Comparison of ENCODE assay signal across 9 mouse cellular contexts in genomic region chr2:128240536-128241279, GRCm38 (mm10).
A peak's percentile ranks its signal among the peaks of the same experiment; 100 is the strongest.
DNase-seq lines count a peak whose midpoint lies in the region; ATAC-seq and TF ChIP-seq lines count a peak whose summit lies in the region.
"Had no signal": no experiment of that assay in that cellular context is flagged by ENCODE, and none has a peak within 500 bp of the region (broad histone marks: within the 10 kb centered on the region; RNA-seq: fewer than 3 reads in every experiment).

No protein-coding gene starts in this region.

- peaks cover 19% of the 10 kb centered on the region for H3K4me1 ChIP-seq in midbrain, embryonic 10.5 days
- H3K4me1 ChIP-seq in midbrain, embryonic 15.5 days: peaks cover 4% of the 10 kb centered on the region; the same call in 1 of the 2 replicates
- peaks cover 18% of the 10 kb centered on the region for H3K4me1 ChIP-seq in heart, embryonic 10.5 days
- H3K4me1 ChIP-seq in hindbrain, postnatal 0 days (ENCODE audit: insufficient read depth, low read length): 0 out of 2 replicates have a peak, but pooled peaks cover 3% of the 10 kb centered on the region
- H3K4me1 ChIP-seq: liver, embryonic 15.5 days had no signal

- DNase-seq in midbrain, embryonic 10.5 days (ENCODE audit: low spot score): peak; percentile 21
- DNase-seq in heart, embryonic 10.5 days (ENCODE audit: low spot score): no peak
- peak; percentile 83 to 88 for DNase-seq in lung, adult 18-20 months
- DNase-seq in urinary bladder, postnatal 25 days (ENCODE audit: low spot score): peak; percentile 74
- no peak for DNase-seq in spleen, postnatal 10 days (ENCODE audit: low spot score in 2 of 2)
- no peak for DNase-seq in hindbrain, postnatal 0 days (ENCODE audit: low spot score)

- H3K9me3 ChIP-seq in midbrain, embryonic 10.5 days (replicated peaks): no peaks in the 10 kb centered on the region
- H3K9me3 ChIP-seq in midbrain, embryonic 15.5 days: no peaks in the 10 kb centered on the region
- H3K9me3 ChIP-seq in heart, embryonic 10.5 days: no peaks in the 10 kb centered on the region
- H3K9me3 ChIP-seq in hindbrain, postnatal 0 days (ENCODE audit: low read length): no peaks in the 10 kb centered on the region
- H3K9me3 ChIP-seq: liver, embryonic 15.5 days had no signal

- no peak for ATAC-seq in midbrain, embryonic 15.5 days (replicated peaks)
- ATAC-seq in cerebellum, adult (ENCODE audit: insufficient number of reproducible peaks, low FRiP score, low TSS enrichment): no peak
- no peak for ATAC-seq in hindbrain, postnatal 0 days

- no peaks in the 10 kb centered on the region for H3K27me3 ChIP-seq in midbrain, embryonic 10.5 days (ENCODE audit: low read depth, poor library complexity, severe bottlenecking)
- H3K27me3 ChIP-seq in midbrain, embryonic 15.5 days (replicated peaks): no peaks in the 10 kb centered on the region
- no peaks in the 10 kb centered on the region; the same call in 1 of the 2 replicates for H3K27me3 ChIP-seq in heart, embryonic 10.5 days (ENCODE audit: insufficient read depth, poor library complexity, severe bottlenecking)
- H3K27me3 ChIP-seq in hindbrain, postnatal 0 days (ENCODE audit: insufficient read depth, low read length): no peaks in the 10 kb centered on the region
- H3K27me3 ChIP-seq: liver, embryonic 15.5 days had no signal

- H3K9ac ChIP-seq in midbrain, embryonic 15.5 days: no peak overlapping the region
- H3K9ac ChIP-seq in hindbrain, postnatal 0 days (replicated peaks; ENCODE audit: low read length): no peak overlapping the region
- H3K9ac ChIP-seq: liver, embryonic 15.5 days had no signal

- no peak overlapping the region for H3K4me2 ChIP-seq in midbrain, embryonic 15.5 days
- H3K4me2 ChIP-seq in hindbrain, postnatal 0 days (ENCODE audit: low read depth, low read length): no peak overlapping the region
- H3K4me2 ChIP-seq: liver, embryonic 15.5 days had no signal

- no peak overlapping the region for H3K4me3 ChIP-seq in midbrain, embryonic 10.5 days
- H3K4me3 ChIP-seq in midbrain, embryonic 15.5 days: no peak overlapping the region
- H3K4me3 ChIP-seq in heart, embryonic 10.5 days: no peak overlapping the region
- H3K4me3 ChIP-seq in hindbrain, postnatal 0 days (ENCODE audit: low read length): no peak overlapping the region
- H3K4me3 ChIP-seq: liver, embryonic 15.5 days had no signal

- H3K36me3 ChIP-seq in midbrain, embryonic 10.5 days: no peaks in the 10 kb centered on the region
- no peaks in the 10 kb centered on the region for H3K36me3 ChIP-seq in midbrain, embryonic 15.5 days (replicated peaks)
- H3K36me3 ChIP-seq in heart, embryonic 10.5 days: no peaks in the 10 kb centered on the region
- no peaks in the 10 kb centered on the region for H3K36me3 ChIP-seq in hindbrain, postnatal 0 days (ENCODE audit: insufficient read depth, low read length)
- H3K36me3 ChIP-seq: liver, embryonic 15.5 days had no signal

- TF ChIP-seq CTCF in hindbrain, postnatal 0 days (IDR thresholded peaks at IDR 0.05; ENCODE audit: low read depth): no peak

- H3K27ac ChIP-seq in midbrain, embryonic 10.5 days (replicated peaks): peak overlapping the region; percentile 88
- no peak overlapping the region for H3K27ac ChIP-seq in midbrain, embryonic 15.5 days
- H3K27ac ChIP-seq in heart, embryonic 10.5 days: peak overlapping the region; percentile 52; the same call in 1 of the 2 replicates
- H3K27ac ChIP-seq in hindbrain, postnatal 0 days: no peak overlapping the region
- H3K27ac ChIP-seq: liver, embryonic 15.5 days had no signal

- 22% methylated on average over 9 of the region's 9 CpGs for WGBS in midbrain, embryonic 10.5 days
- 34% methylated on average over 9 of the region's 9 CpGs for WGBS in midbrain, embryonic 15.5 days
- WGBS in heart, embryonic 10.5 days: 40% methylated on average over 9 of the region's 9 CpGs
- WGBS in hindbrain, postnatal 0 days: 43% methylated on average over 9 of the region's 9 CpGs

Comparison
In these comparisons a context has a peak if more than half of its experiments do, and no peak if none do; other contexts are left out.
1. H3K27ac ChIP-seq: peak in midbrain, embryonic 10.5 days (single experiment) and heart, embryonic 10.5 days (single experiment); none in midbrain, embryonic 15.5 days (single experiment) and hindbrain, postnatal 0 days (single experiment).
2. DNase-seq: peak in midbrain, embryonic 10.5 days (single experiment), lung, adult 18-20 months (2 of 2) and urinary bladder, postnatal 25 days (single experiment); none in heart, embryonic 10.5 days (single experiment), spleen, postnatal 10 days (0 of 2) and hindbrain, postnatal 0 days (single experiment).